Mouse (Mus musculus) urinary bladder, postnatal 14 days (tissue): Measurements from ENCODE around the gene Caps2.
"Not testable (repeated sequence)": the region's sequence is repeated elsewhere in the genome, so short reads cannot be mapped to it uniquely, and the experiment has no call there.

Experiments used
- DNase-seq: peaks from one replicate; pipeline ENCODE4 v3.0.0; 2021; ENCODE audit warnings: low spot score

Gene Caps2

DNA sequence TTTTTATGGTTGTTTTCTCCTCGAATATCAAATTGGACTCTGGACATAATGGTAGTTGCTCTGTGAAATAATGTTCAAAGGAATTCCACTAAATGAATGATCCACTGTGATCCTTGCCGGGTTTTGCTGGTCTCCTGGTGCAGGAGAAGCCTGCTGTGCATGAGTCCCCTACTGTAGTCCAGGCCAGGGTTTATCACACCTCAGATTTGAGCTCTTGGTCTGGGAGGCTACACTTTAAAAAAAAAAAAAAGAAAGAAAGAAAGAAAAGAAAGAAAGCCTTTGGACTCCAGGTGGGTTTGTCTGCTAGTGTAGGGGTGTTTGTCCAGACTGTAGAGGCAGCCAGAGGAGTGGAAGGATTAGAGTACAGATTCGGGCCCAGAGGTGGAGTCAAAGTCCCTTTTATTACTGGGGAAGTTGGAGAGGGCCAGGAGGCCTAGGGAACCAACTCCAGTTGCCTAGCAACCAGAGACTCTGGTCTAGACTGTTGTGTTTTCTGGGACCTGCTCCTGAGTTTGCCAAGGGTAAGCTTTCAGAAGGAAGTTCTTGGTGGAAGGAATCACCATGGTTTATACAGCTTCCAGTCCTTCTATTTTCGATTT lies at the start of gene Caps2:
Gene Caps2 (plus strand): TSS at position 454 of the 599 bp plus-strand sequence.
- DNase-seq: no peak

DNA sequence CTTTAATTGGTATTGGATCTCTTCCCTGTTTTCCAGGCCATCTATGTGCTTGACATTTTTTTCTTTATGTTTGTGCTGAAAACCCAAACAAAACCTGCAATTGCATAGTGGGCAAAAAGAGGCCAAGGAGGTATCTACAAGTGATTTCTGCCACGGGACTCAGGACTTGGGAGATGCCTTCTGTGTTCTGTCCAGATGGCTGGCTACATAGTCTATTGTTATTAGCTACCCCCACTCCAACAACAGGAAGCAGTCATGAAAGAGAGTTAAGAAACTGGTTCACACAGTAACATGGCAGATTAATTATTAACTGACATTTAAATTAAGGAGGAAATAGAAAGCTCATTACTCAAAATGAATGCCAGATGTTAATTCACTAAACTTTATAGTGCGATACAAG lies 38.3 kb upstream of the Caps2 start:
- not testable (repeated sequence) for DNase-seq

DNA sequence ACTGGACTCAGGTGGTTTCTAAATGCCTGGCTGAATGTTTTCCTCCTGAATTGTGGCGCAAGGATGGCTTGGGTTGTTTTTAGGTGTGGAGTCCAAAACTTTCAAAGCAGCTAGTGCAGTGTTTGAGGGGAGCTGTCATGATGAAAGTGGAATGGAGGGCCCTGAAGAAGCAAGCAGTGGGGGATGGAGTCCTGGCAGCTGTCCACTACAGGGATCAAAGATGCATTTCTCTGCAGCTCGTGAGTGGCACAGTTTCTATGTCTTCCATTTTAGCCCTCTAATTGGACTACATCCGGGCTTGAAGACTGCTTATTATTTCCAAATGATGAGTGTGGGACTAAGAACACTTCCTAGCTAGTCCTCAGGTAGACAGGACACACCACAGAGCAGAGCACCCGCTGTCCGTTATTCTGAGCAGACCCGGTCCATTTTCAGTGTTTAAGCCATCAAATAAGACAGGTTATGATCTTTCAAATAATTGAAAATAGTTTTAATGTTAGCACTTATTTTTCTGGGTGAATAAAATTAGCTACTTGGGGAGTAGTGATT lies 35.7 kb upstream of the Caps2 start:
- not testable (repeated sequence) for DNase-seq

DNA sequence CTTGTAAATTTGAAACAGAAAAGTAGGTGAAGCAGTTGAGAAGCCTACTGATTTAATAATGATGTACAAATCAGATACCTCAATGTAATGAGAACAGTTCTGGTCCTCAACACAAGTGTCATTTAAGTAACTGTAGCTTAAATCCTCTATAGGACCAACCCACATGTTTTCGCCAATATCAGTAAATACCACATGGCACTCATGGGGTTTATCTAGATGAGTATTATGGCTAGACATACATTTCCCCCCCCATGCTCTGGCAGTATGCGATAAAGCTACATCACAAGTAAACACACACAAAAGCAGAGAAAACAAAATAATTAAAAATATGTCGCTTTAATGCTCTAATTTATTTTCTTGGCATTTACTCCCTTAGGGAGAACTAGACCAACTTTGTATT lies 31.2 kb upstream of the Caps2 start:
- DNase-seq: no peak

DNA sequence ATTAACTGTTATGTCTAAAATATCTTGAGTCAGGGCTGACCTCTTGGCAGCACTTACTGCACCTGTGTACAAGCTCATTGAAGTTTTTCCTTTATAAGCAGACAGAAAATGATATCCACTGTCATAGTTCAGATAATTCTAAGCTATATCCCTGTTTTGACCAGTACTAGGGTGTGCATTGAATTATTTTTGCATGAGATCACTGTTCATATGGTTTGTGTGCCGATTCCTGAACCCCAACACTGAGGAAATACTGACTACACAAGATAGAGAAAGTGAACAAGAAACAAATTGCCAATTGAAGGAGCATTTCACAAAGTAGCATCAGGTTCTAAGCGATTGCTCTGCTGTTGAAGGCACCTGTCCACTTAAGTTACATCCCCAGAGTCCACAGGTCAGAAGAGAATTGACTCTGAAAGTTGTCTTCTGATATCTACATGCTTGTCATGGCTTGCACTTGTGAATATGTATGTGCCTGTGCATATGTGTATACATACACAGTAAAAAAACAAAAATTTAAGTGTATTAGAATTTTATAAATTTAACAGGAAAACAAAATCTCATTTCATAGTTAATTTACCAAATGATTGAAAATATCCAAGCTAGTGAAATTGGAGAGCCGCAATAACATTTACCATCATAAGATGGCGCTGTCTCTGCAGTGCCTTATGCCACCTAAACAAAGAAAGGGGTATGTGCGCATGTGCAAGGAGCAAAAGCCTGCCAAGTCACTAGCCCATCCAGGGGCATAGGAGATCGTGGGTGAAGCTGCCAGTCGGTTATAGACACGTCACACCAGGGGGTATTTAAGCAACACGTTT lies 25.2 kb upstream of the Caps2 start:
- peak; percentile 10 for DNase-seq

DNA sequence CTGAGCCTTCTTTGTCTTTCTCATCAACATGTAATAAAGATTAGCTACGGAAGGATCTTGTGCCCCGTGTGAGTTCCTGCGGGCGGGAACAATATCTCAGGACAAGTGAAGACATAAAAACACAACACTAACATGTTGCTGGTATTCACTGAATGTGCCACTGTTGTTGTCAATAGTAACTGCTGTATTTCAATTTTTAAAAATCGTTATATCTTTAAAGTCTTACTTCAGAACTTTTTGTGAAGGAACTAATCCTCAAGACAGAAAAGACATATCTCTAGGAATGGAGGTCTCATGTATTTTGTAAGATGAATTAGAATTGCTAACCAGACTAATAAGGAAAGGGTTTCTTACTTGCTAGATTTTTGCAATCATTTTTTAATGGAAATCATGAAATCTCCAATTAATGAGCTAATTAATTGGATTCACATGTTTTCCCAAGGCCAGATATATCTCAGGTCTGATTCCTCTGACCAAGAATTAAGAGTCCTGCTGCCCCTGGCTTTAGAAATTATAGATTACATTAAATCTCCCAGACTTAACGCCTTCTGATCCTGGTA lies 24.5 kb upstream of the Caps2 start:
- no peak for DNase-seq

DNA sequence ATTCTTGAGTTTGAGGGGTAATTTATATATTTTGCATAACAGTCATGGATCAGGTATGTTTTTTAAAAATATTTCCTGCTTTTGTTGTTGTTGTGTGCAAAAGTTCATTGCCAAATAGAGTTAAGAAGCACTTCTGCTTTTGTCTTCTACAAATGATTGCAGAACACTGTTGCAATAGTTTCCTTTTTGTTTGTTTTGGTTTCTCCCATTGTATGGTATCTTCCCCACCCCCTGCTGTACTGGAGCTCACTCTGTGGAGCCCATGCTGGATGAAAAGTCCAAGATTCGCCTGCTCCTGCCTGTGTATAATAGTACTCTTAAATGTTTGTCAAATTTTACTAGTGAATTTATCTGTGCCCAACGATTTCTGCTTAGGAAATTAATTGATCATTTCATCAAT lies 23.6 kb upstream of the Caps2 start:
- no peak for DNase-seq

DNA sequence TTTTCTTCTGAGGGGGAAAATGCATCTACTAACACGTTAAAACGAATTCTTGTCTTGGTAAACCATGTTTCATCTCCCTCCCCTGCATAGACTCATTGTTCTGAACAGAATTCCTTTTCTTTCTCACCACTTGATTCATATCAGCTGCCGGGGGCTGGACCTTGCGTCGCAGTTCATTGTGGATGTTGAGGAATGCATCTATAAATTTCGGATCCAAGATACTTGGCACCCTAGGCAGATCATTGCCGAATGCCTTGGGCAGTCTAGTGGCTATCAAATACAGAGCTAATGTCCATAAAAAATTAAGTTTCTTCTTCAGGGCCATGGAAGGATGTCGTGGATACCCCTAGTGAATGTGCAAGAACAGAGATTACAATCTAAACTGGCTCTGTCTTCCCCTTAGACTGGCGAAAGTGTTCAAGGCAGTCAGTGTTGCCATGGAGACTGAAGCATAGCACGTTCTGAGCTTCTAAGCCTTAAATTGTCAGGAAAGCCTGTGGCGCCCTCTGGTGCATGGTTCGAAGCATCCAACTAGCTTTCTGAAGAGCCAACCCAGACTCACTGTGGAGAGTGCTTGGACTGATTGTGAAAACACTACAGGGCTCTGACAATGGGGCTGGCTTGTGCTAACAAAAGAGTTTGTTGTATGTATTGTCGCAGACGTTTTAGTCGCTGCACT lies 3.4 kb upstream of the Caps2 start, which contains the start of gene Glipr1l3:
Gene Glipr1l3 (minus strand): TSS at position 446 of the 679 bp plus-strand sequence.
- DNase-seq: peak; percentile 72

DNA sequence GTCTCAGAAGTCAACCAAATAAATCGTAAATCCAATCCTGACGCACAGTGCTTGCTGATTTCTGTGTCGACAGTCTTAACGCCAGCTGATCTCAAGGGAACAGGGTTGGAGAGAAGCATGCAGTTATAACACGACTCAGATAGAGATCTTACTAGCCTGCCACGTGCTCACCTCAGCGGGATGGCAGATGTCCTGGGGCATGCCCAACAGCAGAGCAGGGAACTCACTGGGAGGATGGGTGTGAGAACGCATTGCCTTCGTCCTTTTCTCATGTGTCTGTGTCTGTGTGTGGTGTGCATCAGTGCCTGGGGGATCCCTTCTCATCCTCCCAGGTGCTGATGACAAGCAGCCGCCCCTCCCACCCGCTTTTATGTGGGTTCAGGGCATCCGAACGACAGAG lies 13.6 kb downstream of the Caps2 start:
- DNase-seq: not testable (repeated sequence)

DNA sequence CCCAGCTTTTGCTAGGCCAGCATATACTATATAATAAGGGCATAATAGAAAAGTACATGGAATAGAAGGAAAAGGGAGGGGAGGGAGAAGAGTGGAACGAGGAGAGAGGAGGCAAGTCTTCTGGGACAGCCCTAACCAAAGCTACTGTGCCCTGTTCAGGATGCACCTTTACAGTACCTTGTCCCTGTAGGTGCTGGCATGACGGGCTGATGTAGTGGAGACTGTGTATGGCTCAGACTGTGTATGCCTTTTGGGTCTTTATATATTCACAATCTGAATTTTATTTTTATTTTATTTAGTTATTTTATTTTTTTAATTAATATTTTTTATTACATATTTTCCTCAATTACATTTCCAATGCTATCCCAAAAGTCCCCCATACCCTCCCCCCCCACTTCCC lies 30.5 kb downstream of the Caps2 start:
- not testable (repeated sequence) for DNase-seq

DNA sequence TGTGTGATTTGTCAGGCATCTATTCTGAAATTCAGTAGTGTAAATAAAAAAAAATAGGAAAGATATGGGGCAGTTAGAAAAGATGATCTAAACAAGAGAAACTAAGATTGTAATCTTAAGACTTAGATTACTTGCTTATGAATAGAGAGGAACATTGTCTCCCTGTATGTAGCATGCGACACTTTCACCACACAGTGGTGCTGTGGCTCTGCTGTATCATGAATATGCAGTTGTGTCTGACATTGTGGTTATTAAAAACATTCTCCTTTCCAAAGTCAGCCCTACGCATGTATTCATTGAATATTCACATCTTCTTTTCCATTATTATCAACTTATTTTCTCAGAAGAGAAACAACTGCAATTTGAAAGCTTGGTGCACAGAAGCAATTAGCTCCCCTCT lies 40.0 kb downstream of the Caps2 start:
- DNase-seq: no peak

DNA sequence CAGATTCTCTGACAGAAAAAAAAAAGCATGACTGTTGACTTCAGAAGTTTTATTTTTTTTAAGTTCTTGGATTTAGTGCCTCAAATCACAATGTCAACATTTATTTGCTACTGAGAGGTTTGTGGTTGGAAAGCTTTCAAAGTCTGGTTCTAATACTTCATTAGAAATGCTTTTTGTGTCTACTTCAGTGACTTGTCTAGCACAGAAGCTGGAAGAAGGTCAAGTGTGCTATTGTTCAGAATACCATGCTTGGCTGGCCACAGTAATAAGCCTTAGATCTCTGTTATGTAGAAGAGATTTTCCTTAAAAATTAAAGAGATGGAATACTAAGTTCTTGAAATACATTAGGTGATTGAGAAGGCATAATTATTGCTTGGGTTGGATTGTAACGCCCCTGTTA lies 63.7 kb downstream of the Caps2 start:
- DNase-seq: no peak

DNA sequence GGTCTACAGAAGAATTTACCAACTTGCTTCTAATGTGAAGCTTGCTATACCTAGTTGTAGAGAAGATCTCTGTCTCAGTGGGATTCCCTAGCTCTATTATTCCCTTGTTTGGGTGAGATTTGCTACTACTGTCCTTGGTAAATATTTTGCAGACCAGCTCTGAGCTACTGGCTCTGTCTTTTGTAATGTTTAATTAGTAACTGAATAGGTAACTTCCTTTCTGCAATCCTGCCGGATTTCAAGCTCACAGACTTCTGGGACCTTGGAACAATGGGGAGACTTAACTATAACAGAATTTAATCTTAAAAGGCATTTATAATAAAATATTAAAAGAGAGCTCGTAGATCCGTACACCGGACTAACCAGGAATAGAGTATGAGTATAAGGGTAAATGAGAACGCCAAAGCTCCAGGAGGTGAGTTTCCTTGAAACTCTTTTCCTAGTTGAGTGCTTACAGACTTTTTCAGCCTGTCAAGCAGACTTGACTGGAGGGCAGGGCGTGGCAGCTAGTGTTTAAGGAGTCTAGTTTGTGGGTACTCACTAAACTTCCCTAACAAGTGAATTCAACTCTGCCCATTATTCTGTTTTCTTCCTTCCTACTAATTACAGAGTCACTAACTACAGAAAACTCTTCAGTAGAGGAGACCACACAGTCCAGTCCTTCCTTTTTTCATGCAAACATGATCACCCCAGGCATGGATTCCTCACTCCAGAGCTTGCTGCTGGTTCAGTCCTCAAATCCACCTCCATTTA lies 65.8 kb downstream of the Caps2 start:
- not testable (repeated sequence) for DNase-seq

DNA sequence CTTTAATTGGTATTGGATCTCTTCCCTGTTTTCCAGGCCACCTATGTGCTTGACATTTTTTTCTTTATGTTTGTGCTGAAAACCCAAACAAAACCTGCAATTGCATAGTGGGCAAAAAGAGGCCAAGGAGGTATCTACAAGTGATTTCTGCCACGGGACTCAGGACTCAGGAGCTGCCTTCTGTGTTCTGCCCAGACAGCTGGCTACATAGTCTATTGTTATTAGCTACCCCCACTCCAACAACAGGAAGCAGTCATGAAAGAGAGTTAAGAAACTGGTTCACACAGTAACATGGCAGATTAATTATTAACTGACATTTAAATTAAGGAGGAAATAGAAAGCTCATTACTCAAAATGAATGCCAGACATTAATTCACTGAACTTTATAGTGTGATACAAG lies 69.3 kb downstream of the Caps2 start:
- DNase-seq: not testable (repeated sequence)

DNA sequence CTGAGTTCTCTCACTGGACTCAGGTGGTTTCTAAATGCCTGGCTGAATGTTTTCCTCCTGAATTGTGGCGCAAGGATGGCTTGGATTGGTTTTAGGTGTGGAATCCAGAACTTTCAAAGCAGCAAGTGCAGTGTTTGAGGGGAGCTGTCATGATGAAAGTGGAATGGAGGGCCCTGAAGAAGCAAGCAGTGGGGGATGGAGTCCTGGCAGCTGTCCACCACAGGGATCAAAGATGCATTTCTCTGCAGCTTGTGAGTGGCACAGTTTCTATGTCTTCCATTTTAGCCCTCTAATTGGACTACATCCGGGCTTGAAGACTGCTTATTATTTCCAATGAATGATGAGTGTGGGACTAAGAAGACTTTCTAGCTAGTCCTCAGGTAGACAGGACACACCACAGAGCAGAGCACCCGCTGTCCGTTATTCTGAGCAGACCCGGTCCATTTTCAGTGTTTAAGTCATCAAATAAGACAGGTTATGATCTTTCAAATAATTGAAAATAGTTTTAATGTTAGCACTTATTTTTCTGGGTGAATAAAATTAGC lies 72.0 kb downstream of the Caps2 start:
- DNase-seq: not testable (repeated sequence)

DNA sequence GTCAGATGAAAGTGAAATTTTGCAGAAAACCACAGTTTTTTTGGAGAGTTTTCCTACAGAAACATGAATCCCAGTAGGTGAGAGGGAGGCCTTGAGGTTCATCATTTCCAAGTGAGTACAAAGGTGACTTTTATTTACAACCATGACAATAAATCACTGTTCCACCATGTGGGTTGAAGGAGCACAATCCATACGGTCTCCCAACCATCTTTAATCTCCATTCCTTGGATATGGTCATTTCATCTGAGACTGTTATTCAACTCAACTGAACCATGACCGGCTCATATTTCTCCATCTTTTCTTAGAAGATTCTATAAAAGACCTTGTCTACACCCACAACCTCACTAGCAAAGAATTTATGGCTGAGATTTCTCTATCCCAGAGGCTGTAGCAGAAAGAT lies 84.9 kb downstream of the Caps2 start:
- DNase-seq: no peak

DNA sequence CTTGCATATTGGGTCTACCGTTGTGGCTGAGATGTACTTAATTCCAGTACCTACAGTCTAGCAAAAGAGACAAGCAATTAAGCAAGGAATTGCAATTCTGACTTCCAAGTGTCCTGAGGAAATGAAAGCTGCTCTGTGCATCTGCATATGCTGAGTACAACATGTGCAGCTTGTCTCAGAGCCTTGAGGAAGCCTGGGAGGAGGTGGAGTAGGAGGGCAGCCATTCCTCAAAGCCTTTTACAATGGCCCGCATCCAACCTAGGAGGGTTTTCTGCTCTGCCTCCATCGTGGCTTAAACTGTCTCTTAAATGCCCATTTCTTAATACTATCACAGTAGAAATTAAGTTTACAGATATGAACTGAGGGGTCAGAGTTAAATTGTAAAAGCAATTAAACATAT lies 100.0 kb downstream of the Caps2 start:
- no peak for DNase-seq
